Mouse (Mus musculus) liver, adult 2 months (tissue): Measurements from ENCODE around the gene Gm12800.
"Not testable (repeated sequence)": the region's sequence is repeated elsewhere in the genome, so short reads cannot be mapped to it uniquely, and the experiment has no call there.

Source experiments
- CTCF ChIP-seq: fragments of 200-500 bp; IDR thresholded peaks from 2 replicates; pipeline ENCODE4 v1.5.1; 2011; ENCODE audit warnings: low read depth, low read length, control low read depth
- POLR2A ChIP-seq: fragments of 200-500 bp; IDR thresholded peaks from 2 replicates; pipeline ENCODE4 v1.6.1; 2011; ENCODE audit warnings: low read length, control low read depth; ENCODE audit not compliant: insufficient read depth; ENCODE audit errors: extremely low read depth

GRCm38 (mm10) chr4:101940107-101940506, 31.2 kb downstream of the Gm12800 start, which contains the start of gene Gm12794:
- TF ChIP-seq CTCF, POLR2A: not testable (repeated sequence)
